Mouse (Mus musculus) myocyte (in vitro differentiated cells): Measurements from ENCODE around the gene Fbxl14. TPM values are rescaled to one million over a fixed set of nuclear protein-coding genes. Genes with fewer than 3 reads are reported as not detected.

Experiments
- H3K27me3 ChIP-seq: one replicate; pipeline ENCODE4 v1.6.1; 2011; ENCODE audit not compliant: control insufficient read depth, insufficient read depth, insufficient read length
- H3K36me3 ChIP-seq: one replicate; pipeline ENCODE4 v1.6.1; 2011; ENCODE audit not compliant: control insufficient read depth, insufficient read depth
- H3K4me2 ChIP-seq: one replicate; pipeline ENCODE4 v1.6.1; 2011; ENCODE audit warnings: low read depth, control low read depth
- H3K4me3 ChIP-seq: one replicate; pipeline ENCODE4 v1.5.1; 2011; ENCODE audit warnings: mild to moderate bottlenecking, control low read depth, moderate library complexity
- H3K79me2 ChIP-seq: one replicate; pipeline ENCODE4 v1.6.1; 2011; ENCODE audit not compliant: control insufficient read depth, insufficient read depth
- H3ac ChIP-seq: one replicate; pipeline ENCODE4 v1.6.1; 2011; ENCODE audit not compliant: control insufficient read depth, insufficient read length
- CEBPB ChIP-seq: IDR thresholded peaks from 2 replicates; pipeline ENCODE4 v1.6.1; 2011; ENCODE audit warnings: mild to moderate bottlenecking, moderate library complexity; ENCODE audit not compliant: poor library complexity, insufficient read depth, severe bottlenecking
- E2F4 ChIP-seq: IDR thresholded peaks from one replicate; pipeline ENCODE4 v1.6.1; 2011; ENCODE audit warnings: mild to moderate bottlenecking, control low read depth, moderate library complexity; ENCODE audit not compliant: insufficient read depth
- MAX ChIP-seq: IDR thresholded peaks from one replicate; pipeline ENCODE4 v1.6.1; 2011; ENCODE audit warnings: low read depth, mild to moderate bottlenecking, control low read depth
- MYOD1 ChIP-seq, 3 experiments: IDR thresholded peaks; one replicate each; pipeline ENCODE4 v1.6.1; 2011; ENCODE audit warnings: control low read depth in 2 of 3, low read depth in 2 of 3, mild to moderate bottlenecking in 2 of 3, moderate library complexity in 1 of 3; ENCODE audit not compliant: insufficient read length in 2 of 3, control insufficient read depth in 1 of 3
- MYOG ChIP-seq, 3 experiments: IDR thresholded peaks; one replicate each; pipeline ENCODE4 v1.6.1; 2011; ENCODE audit warnings: control low read depth in 2 of 3, low read depth in 2 of 3, mild to moderate bottlenecking in 2 of 3; ENCODE audit not compliant: insufficient read length in 2 of 3, control insufficient read depth in 1 of 3, insufficient read depth in 1 of 3
- POLR2A ChIP-seq: IDR thresholded peaks from one replicate; pipeline ENCODE4 v1.6.1; 2011; ENCODE audit warnings: low read depth, mild to moderate bottlenecking, control low read depth, moderate library complexity; ENCODE audit not compliant: insufficient read length
- POLR2AphosphoS2 ChIP-seq: IDR thresholded peaks from one replicate; pipeline ENCODE4 v1.6.1; 2011; ENCODE audit warnings: low read depth, control low read depth; ENCODE audit not compliant: insufficient read length
- REST ChIP-seq: IDR thresholded peaks from one replicate; pipeline ENCODE4 v1.6.1; 2011; ENCODE audit warnings: mild to moderate bottlenecking, control low read depth, moderate library complexity; ENCODE audit not compliant: insufficient read depth, insufficient read length
- SRF ChIP-seq: IDR thresholded peaks from one replicate; pipeline ENCODE4 v1.6.1; 2011; ENCODE audit warnings: low read depth; ENCODE audit not compliant: control insufficient read depth, insufficient read length
- TCF12 ChIP-seq: IDR thresholded peaks from one replicate; pipeline ENCODE4 v1.6.1; 2011; ENCODE audit warnings: mild to moderate bottlenecking, control low read depth; ENCODE audit not compliant: poor library complexity, insufficient read depth, severe bottlenecking
- TCF3 ChIP-seq: IDR thresholded peaks from one replicate; pipeline ENCODE4 v1.6.1; 2011; ENCODE audit warnings: low read depth, control low read depth; ENCODE audit not compliant: insufficient read length
- USF1 ChIP-seq: IDR thresholded peaks from one replicate; pipeline ENCODE4 v1.6.1; 2011; ENCODE audit warnings: low read depth, mild to moderate bottlenecking, control low read depth, moderate library complexity
- polyA plus RNA-seq: library from polyadenylated mRNA; unstranded; fragments of >200 nt; fragmentation: generic; extraction: Trizol; gene quantifications from one replicate; pipeline ENCODE4 v1.2.1, GENCODE M21; 2012; ENCODE audit warnings: missing spikeins

Fbxl14 gene
- polyA plus RNA-seq, 1 experiment = 13.1 TPM

- H3ac ChIP-seq = no peak overlapping the region
- H3K4me2 ChIP-seq = no peak overlapping the region
- H3K27me3 ChIP-seq = no peaks in the 10 kb centered on the region
- H3K4me3 ChIP-seq = no peak overlapping the region
- TF ChIP-seq MYOG (IDR thresholded peaks at IDR 0.05; ENCODE audit: control insufficient read depth in 1 of 3, insufficient read depth in 1 of 3, insufficient read length in 2 of 3, low read depth in 2 of 3) = no peak
- TF ChIP-seq REST = no peak
- TF ChIP-seq MYOD1 (IDR thresholded peaks at IDR 0.05; ENCODE audit: control insufficient read depth in 1 of 3, insufficient read length in 2 of 3, low read depth in 2 of 3) = no peak
- TF ChIP-seq MAX = no peak
- no peak for TF ChIP-seq CEBPB
- no peak for TF ChIP-seq SRF
- TF ChIP-seq USF1 = no peak
- no peak for TF ChIP-seq E2F4
- no peak for TF ChIP-seq POLR2AphosphoS2
- TF ChIP-seq TCF3 = no peak
- TF ChIP-seq POLR2A = no peak
- no peak for TF ChIP-seq TCF12
- H3K79me2 ChIP-seq = no peaks in the 10 kb centered on the region
- no peaks in the 10 kb centered on the region for H3K36me3 ChIP-seq
These were observed 28.8 kb downstream of the Fbxl14 start for GRCm38 (mm10) chr6:119508221-119508620.

- H3K36me3 ChIP-seq = no peaks in the 10 kb centered on the region
- H3K4me2 ChIP-seq = no peak overlapping the region
- H3ac ChIP-seq = no peak overlapping the region
- TF ChIP-seq POLR2A (no peak), MAX (no peak), USF1 (no peak), POLR2AphosphoS2 (no peak), MYOG (IDR thresholded peaks at IDR 0.05; ENCODE audit: control insufficient read depth in 1 of 3, insufficient read depth in 1 of 3, insufficient read length in 2 of 3, low read depth in 2 of 3) (no peak), TCF3 (no peak), E2F4 (no peak), REST (no peak), TCF12 (no peak), SRF (no peak), CEBPB (no peak), MYOD1 (IDR thresholded peaks at IDR 0.05; ENCODE audit: control insufficient read depth in 1 of 3, insufficient read length in 2 of 3, low read depth in 2 of 3) (no peak)
- no peaks in the 10 kb centered on the region for H3K79me2 ChIP-seq
- no peak overlapping the region for H3K4me3 ChIP-seq
- no peaks in the 10 kb centered on the region for H3K27me3 ChIP-seq
These were observed 29.3 kb downstream of the Fbxl14 start for GRCm38 (mm10) chr6:119508634-119509375.

DNA sequence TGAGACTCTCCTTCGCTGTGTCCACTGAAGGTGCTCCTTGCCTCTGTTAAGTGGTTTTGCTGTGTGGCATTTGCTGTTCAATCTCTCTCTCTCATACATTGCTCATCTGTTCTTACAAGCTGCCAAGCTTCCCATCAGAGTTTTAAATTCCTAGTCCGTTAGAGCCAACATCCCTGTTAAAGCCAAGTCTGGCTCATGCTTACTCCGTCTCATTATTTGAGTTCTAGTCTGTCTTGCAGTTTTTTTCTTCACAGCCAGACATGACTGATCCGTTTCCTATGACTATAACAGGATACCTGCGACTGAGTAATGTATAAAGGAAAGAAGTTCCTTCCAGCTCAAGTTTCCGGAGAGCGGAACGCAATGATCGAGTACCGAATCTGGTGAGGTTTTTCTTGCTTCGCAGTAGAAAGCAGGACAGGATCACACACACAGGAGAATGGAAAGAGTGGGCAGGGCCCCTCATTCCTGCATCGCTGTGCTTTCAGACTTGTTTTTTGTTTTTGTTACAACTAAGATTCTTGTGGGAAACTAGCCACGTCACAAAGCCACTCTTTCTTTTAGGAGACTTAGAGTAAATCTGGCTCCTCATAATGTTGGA lies 30.1 kb downstream of the Fbxl14 start:
- Histone ChIP-seq H3K4me3 (no peak overlapping the region), H3ac (no peak overlapping the region), H3K79me2 (no peaks in the 10 kb centered on the region), H3K36me3 (no peaks in the 10 kb centered on the region), H3K4me2 (no peak overlapping the region), H3K27me3 (no peaks in the 10 kb centered on the region)
- no peak for TF ChIP-seq E2F4

DNA sequence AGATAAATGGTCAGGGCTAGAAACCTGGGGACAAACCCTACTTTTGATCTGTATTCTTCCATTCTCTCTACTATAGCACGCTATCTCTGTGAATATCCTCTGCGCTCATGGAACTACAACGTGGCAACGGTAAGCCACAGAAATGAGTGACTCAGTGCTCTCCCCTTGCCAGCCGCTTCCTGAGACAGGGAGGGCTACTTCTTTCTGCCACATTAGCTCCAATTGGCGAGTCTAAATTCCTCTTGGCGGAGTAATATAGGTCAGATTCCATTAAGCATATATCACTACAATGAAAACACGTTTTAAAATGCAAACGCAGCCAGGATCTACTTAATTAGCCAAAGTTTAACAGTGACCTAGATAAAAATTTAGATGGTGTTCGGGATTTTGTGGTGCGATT lies 33.2 kb downstream of the Fbxl14 start:
- no peak overlapping the region for H3K4me3 ChIP-seq
- H3K4me2 ChIP-seq = peak overlapping the region; percentile 51
- no peak overlapping the region for H3ac ChIP-seq
- H3K79me2 ChIP-seq = no peaks in the 10 kb centered on the region
- TF ChIP-seq USF1 = no peak
- TF ChIP-seq REST = no peak
- no peak for TF ChIP-seq MYOD1 (IDR thresholded peaks at IDR 0.05; ENCODE audit: control insufficient read depth in 1 of 3, insufficient read length in 2 of 3, low read depth in 2 of 3)
- TF ChIP-seq POLR2A = no peak
- TF ChIP-seq E2F4 = no peak
- no peak for TF ChIP-seq POLR2AphosphoS2
- no peak for TF ChIP-seq MYOG (IDR thresholded peaks at IDR 0.05; ENCODE audit: control insufficient read depth in 1 of 3, insufficient read depth in 1 of 3, insufficient read length in 2 of 3, low read depth in 2 of 3)
- no peak for TF ChIP-seq TCF12
- no peak for TF ChIP-seq SRF
- no peak for TF ChIP-seq MAX
- TF ChIP-seq CEBPB = no peak
- no peak for TF ChIP-seq TCF3
- H3K27me3 ChIP-seq = no peaks in the 10 kb centered on the region
- no peaks in the 10 kb centered on the region for H3K36me3 ChIP-seq

GRCm38 (mm10) chr6:119513452-119513851 lies 34.0 kb downstream of the Fbxl14 start:
- Histone ChIP-seq H3K27me3 (no peaks in the 10 kb centered on the region), H3K4me3 (no peak overlapping the region), H3K4me2 (no peak overlapping the region), H3K36me3 (no peaks in the 10 kb centered on the region), H3K79me2 (no peaks in the 10 kb centered on the region), H3ac (no peak overlapping the region)
- TF ChIP-seq MYOG (IDR thresholded peaks at IDR 0.05; ENCODE audit: control insufficient read depth in 1 of 3, insufficient read depth in 1 of 3, insufficient read length in 2 of 3, low read depth in 2 of 3) = no peak
- no peak for TF ChIP-seq REST
- TF ChIP-seq USF1 = no peak
- no peak for TF ChIP-seq TCF3
- no peak for TF ChIP-seq CEBPB
- TF ChIP-seq MYOD1 (IDR thresholded peaks at IDR 0.05; ENCODE audit: control insufficient read depth in 1 of 3, insufficient read length in 2 of 3, low read depth in 2 of 3) = no peak
- TF ChIP-seq E2F4 = no peak
- no peak for TF ChIP-seq TCF12
- no peak for TF ChIP-seq MAX
- TF ChIP-seq SRF = no peak
- no peak for TF ChIP-seq POLR2AphosphoS2
- TF ChIP-seq POLR2A = no peak
